Mouse (Mus musculus) heart, adult 2 months (tissue): Measurements from ENCODE around the gene Cyp1b1. TPM values are rescaled to one million over a fixed set of nuclear protein-coding genes. Genes with fewer than 3 reads are reported as not detected.

Experiments
- DNase-seq, 2 experiments: peaks; one replicate each; pipeline ENCODE4 v3.0.0; 2021
- H3K27ac ChIP-seq: fragments of 200-600 bp; 2 replicates; pipeline ENCODE4 v1.8.1; 2022
- H3K27me3 ChIP-seq: fragments of 200-500 bp; 2 replicates; pipeline ENCODE4 v1.6.1; 2012; ENCODE audit warnings: mild to moderate bottlenecking, low read length, inconsistent platforms, mixed read lengths; ENCODE audit not compliant: control insufficient read depth, insufficient read depth
- H3K36me3 ChIP-seq: fragments of 200-500 bp; 2 replicates; pipeline ENCODE4 v1.6.1; 2012; ENCODE audit warnings: low read length, inconsistent platforms; ENCODE audit not compliant: control insufficient read depth, insufficient read depth
- H3K4me1 ChIP-seq: fragments of 200-500 bp; 2 replicates; pipeline ENCODE4 v1.6.1; 2011; ENCODE audit warnings: low read length; ENCODE audit not compliant: control insufficient read depth, insufficient read depth
- H3K4me3 ChIP-seq: fragments of 200-600 bp; 2 replicates; pipeline ENCODE4 v1.8.1; 2022
- H3K79me2 ChIP-seq: fragments of 200-500 bp; replicated peaks from 2 replicates; pipeline ENCODE4 v1.6.1; 2012; ENCODE audit warnings: mild to moderate bottlenecking, inconsistent platforms, low read length, moderate library complexity, mixed read lengths; ENCODE audit not compliant: control insufficient read depth, insufficient read depth
- H3K9ac ChIP-seq: fragments of 200-500 bp; 2 replicates; pipeline ENCODE4 v1.6.1; 2012; ENCODE audit warnings: low read depth, mild to moderate bottlenecking, control low read depth, inconsistent platforms, low read length, mixed read lengths
- CTCF ChIP-seq: fragments of 200-600 bp; IDR thresholded peaks from 2 replicates; pipeline ENCODE4 v1.8.1; 2022; ENCODE audit warnings: antibody characterized with exemption, mild to moderate bottlenecking, moderate library complexity
- EP300 ChIP-seq: fragments of 200-500 bp; IDR thresholded peaks from 2 replicates; pipeline ENCODE4 v1.6.1; 2011; ENCODE audit warnings: low read depth, low read length, control low read depth; ENCODE audit not compliant: insufficient read depth
- POLR2A ChIP-seq: fragments of 200-500 bp; IDR thresholded peaks from 2 replicates; pipeline ENCODE4 v1.6.1; 2011; ENCODE audit warnings: mild to moderate bottlenecking, low read depth, low read length, control low read depth; ENCODE audit not compliant: insufficient read depth
- WGBS: fragments of 180-500 bp; shearing (Covaris S2); methylation state at CpG from one replicate; pipeline ENCODE4 v1.1.7; 2018; 5-methylcytosine and 5-hydroxymethylcytosine counted together
- intact Hi-C: fragments of 180-260 bp; cut with DNase I; formaldehyde crosslinking; loops from one replicate; pipeline ENCODE4 v1.15.1; 2025
- polyA plus RNA-seq: library from polyadenylated mRNA; depleted of rRNA; stranded (reverse); fragments of >200 nt; gene quantifications from 2 replicates; pipeline ENCODE4 v1.2.3, GENCODE M21; 2012; rRNA removed
- total RNA-seq, 2 experiments: library from RNA; stranded (reverse); gene quantifications; 2 replicates each; pipeline ENCODE4 v1.2.3; 2021

Gene Cyp1b1
- total and polyA plus RNA-seq, 3 experiments, result 4.6 to 5.9 (median 5.1) TPM

GRCm38 (mm10) chr17:79657785-79658184, 57.1 kb downstream of the Cyp1b1 start:
- no peak overlapping the region for H3K9ac ChIP-seq
- H3K27me3 ChIP-seq, result no peaks in the 10 kb centered on the region
- intact Hi-C loops, result no loop called here
- TF ChIP-seq POLR2A, result no peak
- no peak for TF ChIP-seq CTCF
- no peak for TF ChIP-seq EP300
- no peaks in the 10 kb centered on the region for H3K36me3 ChIP-seq
- 65% methylated on average over 9 of the region's 9 CpGs for WGBS
- H3K27ac ChIP-seq, result no peak overlapping the region
- H3K4me1 ChIP-seq, result no peaks in the 10 kb centered on the region
- no peaks in the 10 kb centered on the region for H3K79me2 ChIP-seq
- no peak for DNase-seq
- no peak overlapping the region for H3K4me3 ChIP-seq

DNA sequence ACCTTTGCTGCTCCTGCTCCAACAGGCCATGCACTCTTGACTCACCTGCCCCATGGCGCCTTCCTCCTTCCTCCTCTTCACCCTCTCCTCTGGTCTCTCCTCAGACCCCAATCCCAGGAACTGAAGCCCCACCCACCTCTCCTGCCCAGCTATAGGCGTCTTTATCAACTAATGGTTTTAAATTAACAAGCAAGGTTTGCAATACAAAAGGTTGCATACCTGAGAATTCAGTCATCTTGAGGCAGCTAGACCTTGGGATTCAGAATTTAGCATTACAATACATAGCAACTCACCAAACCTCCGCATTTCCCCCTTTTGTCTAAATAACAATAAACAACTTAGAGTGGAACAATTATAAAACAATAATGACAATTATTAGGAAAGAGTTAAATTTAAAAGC, 60.7 kb downstream of the Cyp1b1 start:
- intact Hi-C loops, result no loop called here
- Histone ChIP-seq H3K27me3 (no peaks in the 10 kb centered on the region), H3K9ac (no peak overlapping the region), H3K79me2 (no peaks in the 10 kb centered on the region), H3K27ac (no peak overlapping the region), H3K4me1 (no peaks in the 10 kb centered on the region), H3K4me3 (no peak overlapping the region), H3K36me3 (no peaks in the 10 kb centered on the region)
- 88% methylated on average over 3 of the region's 3 CpGs for WGBS
- no peak for DNase-seq
- TF ChIP-seq EP300 (no peak), CTCF (no peak), POLR2A (no peak)

DNA sequence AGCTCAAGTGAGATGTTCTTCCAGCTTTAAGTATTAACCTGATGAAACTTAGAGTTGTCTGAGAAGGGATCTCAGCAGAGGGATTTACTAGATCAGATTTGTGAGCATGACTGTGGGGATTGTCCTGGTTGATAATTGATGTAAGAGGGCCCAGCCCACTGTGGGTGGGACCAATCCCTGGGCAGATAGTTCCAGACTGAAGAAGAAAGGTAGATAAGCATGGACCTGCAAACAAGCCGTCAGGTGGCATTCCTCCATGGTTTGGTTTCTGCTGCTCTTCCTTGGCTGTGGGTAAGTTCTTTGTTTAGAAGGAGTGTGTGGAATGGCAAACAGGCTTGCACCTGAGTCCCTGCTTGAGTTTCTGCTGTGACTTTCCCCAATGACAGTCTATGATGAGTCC, 61.7 kb downstream of the Cyp1b1 start:
- intact Hi-C loops, result no loop called here
- TF ChIP-seq POLR2A, result no peak
- no peak for TF ChIP-seq EP300
- no peak for TF ChIP-seq CTCF
- no peaks in the 10 kb centered on the region for H3K4me1 ChIP-seq
- WGBS, result 81% methylated on average over 1 of the region's 1 CpGs
- H3K79me2 ChIP-seq, result no peaks in the 10 kb centered on the region
- no peaks in the 10 kb centered on the region for H3K36me3 ChIP-seq
- no peak overlapping the region for H3K27ac ChIP-seq
- no peaks in the 10 kb centered on the region for H3K27me3 ChIP-seq
- no peak for DNase-seq
- no peak overlapping the region for H3K4me3 ChIP-seq
- no peak overlapping the region for H3K9ac ChIP-seq

Other genes starting within 250 kb of the Cyp1b1 start
- gene Rmdn2, start 103.2 kb downstream of the Cyp1b1 start, total RNA-seq, result 10 to 100 TPM in 1 of 2 experiments, 1 to 10 TPM in 1; 9.5 to 12.5 TPM
- gene Rmdn2, start 103.2 kb downstream of the Cyp1b1 start, polyA plus RNA-seq, result 3.5 and 6.9 TPM in 2 replicates
- gene Atl2, start 181.1 kb upstream of the Cyp1b1 start, total RNA-seq, result 10 to 100 TPM; 31.9 to 36.4 TPM
- 16.0 and 26.3 TPM in 2 replicates for gene Atl2, start 181.1 kb upstream of the Cyp1b1 start, polyA plus RNA-seq